Mouse (Mus musculus) spleen, adult 2 months (tissue): ENCODE data around the gene Robo1. TPM values are rescaled to one million over a fixed set of nuclear protein-coding genes. Genes with fewer than 3 reads are reported as not detected.

ENCODE experiments used
- DNase-seq, 2 experiments: peaks; one replicate each; pipeline versions ENCODE4 v3.0.0 to v3.0.0-alpha.2; 2012 to 2021; ENCODE audit warnings: low spot score in 2 of 2, low read depth in 1 of 2
- H3K27ac ChIP-seq: fragments of 200-500 bp; 2 replicates; pipeline ENCODE4 v1.5.1; 2012; ENCODE audit warnings: low read length, inconsistent platforms; ENCODE audit not compliant: insufficient read depth
- H3K27me3 ChIP-seq: fragments of 200-500 bp; 2 replicates; pipeline ENCODE4 v1.6.1; 2012; ENCODE audit warnings: mild to moderate bottlenecking, moderate library complexity, low read length, inconsistent platforms; ENCODE audit not compliant: control insufficient read depth, insufficient read depth
- H3K36me3 ChIP-seq: fragments of 200-500 bp; 2 replicates; pipeline ENCODE4 v1.6.1; 2012; ENCODE audit warnings: mild to moderate bottlenecking, low read length, inconsistent platforms; ENCODE audit not compliant: control insufficient read depth, insufficient read depth
- H3K4me1 ChIP-seq: fragments of 200-500 bp; 2 replicates; pipeline ENCODE4 v1.6.1; 2011; ENCODE audit warnings: inconsistent platforms; ENCODE audit not compliant: control insufficient read depth, insufficient read depth, insufficient read length
- H3K4me3 ChIP-seq: fragments of 200-500 bp; 2 replicates; pipeline ENCODE4 v1.5.1; 2011; ENCODE audit warnings: mild to moderate bottlenecking, inconsistent platforms; ENCODE audit not compliant: insufficient read depth, insufficient read length; ENCODE audit errors: extremely low read depth
- CTCF ChIP-seq: fragments of 200-500 bp; IDR thresholded peaks from 2 replicates; pipeline ENCODE4 v1.5.1; 2011; ENCODE audit warnings: mild to moderate bottlenecking, inconsistent platforms; ENCODE audit not compliant: insufficient read depth, insufficient read length, insufficient replicate concordance; ENCODE audit errors: extremely low read depth
- POLR2A ChIP-seq: fragments of 200-500 bp; IDR thresholded peaks from 2 replicates; pipeline ENCODE4 v1.6.1; 2011; ENCODE audit warnings: low read depth, low read length, inconsistent platforms
- WGBS: fragments of 180-500 bp; shearing (Covaris S2); methylation state at CpG from one replicate; pipeline ENCODE4 v1.1.7; 2018; 5-methylcytosine and 5-hydroxymethylcytosine counted together
- polyA plus RNA-seq: library from polyadenylated mRNA; depleted of rRNA; stranded (reverse); fragments of >200 nt; gene quantifications from 2 replicates; pipeline ENCODE4 v1.2.3, GENCODE M21; 2012

Gene Robo1
- polyA plus RNA-seq, 1 experiment: 1.4 TPM

DNA sequence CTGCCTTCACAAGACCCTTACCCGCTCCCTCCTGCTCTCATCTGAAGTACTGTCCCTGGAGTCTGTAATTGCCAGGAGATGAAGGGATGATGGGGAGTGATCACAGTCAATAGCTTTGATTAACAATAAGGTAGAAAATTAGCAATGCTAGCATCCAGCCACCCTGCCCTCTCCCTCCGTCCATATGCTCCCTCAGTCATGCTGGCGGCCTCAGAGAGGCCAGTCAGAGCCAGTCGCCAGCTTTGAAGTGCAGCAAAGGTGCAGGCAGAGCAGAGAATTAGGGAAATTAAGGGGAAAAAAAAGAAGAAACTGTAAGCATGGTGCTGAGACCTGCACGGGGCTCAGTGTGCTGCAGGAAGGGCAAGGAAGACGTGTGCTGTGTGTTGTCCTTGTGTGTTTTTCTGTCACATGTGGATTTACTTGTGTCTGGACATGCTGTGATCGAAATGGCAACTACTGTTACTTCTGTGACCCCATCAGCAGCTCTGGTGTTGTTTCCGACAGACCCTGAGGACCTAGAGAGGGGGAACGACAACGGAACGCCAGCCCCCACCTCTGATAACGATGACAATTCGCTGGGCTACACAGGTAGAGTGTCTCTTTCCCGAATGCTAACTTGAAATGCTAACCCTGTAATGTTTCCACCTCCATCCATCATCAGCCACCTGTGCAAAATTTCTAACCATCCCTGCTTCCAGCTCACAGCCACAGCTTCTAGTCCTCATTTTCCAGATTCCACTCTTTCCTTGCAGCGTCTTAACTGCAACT lies 255.3 kb downstream of the Robo1 start:
- no peak for DNase-seq
- 31% methylated on average over 15 of the region's 15 CpGs for WGBS

DNA sequence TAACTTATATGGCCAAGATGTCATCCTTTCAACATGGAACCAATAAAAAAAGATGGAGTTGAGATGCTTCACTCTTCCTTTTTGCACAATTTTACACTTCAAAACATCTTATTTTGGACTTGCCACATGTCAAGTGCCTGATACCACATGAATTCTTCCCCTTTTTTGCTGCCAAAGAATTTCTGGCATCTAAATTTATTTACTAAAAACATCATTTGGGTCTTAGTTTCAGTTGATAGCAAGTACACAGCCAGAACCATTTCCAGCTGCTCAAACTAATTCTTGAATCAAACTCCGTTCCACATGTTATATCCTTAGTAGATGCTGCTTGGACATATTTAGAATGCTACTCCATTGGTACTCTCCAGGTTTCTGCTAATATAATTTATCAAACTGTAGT lies 267.1 kb downstream of the Robo1 start:
- no peak for DNase-seq
- H3K36me3 ChIP-seq: no peaks in the 10 kb centered on the region
- TF ChIP-seq CTCF (no peak), POLR2A (no peak)
- no peak overlapping the region for H3K27ac ChIP-seq
- WGBS: 93% methylated on average over 1 of the region's 1 CpGs
- H3K4me1 ChIP-seq: no peaks in the 10 kb centered on the region
- no peaks in the 10 kb centered on the region for H3K27me3 ChIP-seq
- H3K4me3 ChIP-seq: no peak overlapping the region

More for the DNA sequence above, 255.3 kb downstream of the Robo1 start:
- Histone ChIP-seq H3K27me3 (no peaks in the 10 kb centered on the region), H3K36me3 (no peaks in the 10 kb centered on the region), H3K4me1 (no peaks in the 10 kb centered on the region), H3K4me3 (no peak overlapping the region), H3K27ac (no peak overlapping the region)
- TF ChIP-seq POLR2A (no peak), CTCF (no peak)

- H3K36me3 ChIP-seq: no peaks in the 10 kb centered on the region
- WGBS: 87% methylated on average over 7 of the region's 7 CpGs
- H3K27ac ChIP-seq: no peak overlapping the region
- H3K4me1 ChIP-seq: no peaks in the 10 kb centered on the region
- H3K27me3 ChIP-seq: no peaks in the 10 kb centered on the region
- no peak for DNase-seq
- no peak overlapping the region for H3K4me3 ChIP-seq
- TF ChIP-seq POLR2A (no peak), CTCF (no peak)
These were observed 268.9 kb downstream of the Robo1 start for GRCm38 (mm10) chr16:72576956-72577355.

- WGBS: 85% methylated on average over 11 of the region's 11 CpGs
- no peak for TF ChIP-seq POLR2A
- TF ChIP-seq CTCF: no peak
- Histone ChIP-seq H3K27me3 (no peaks in the 10 kb centered on the region), H3K4me3 (no peak overlapping the region), H3K27ac (no peak overlapping the region), H3K4me1 (no peaks in the 10 kb centered on the region), H3K36me3 (no peaks in the 10 kb centered on the region)
- no peak for DNase-seq
These were observed 276.5 kb downstream of the Robo1 start for GRCm38 (mm10) chr16:72584454-72585159.

DNA sequence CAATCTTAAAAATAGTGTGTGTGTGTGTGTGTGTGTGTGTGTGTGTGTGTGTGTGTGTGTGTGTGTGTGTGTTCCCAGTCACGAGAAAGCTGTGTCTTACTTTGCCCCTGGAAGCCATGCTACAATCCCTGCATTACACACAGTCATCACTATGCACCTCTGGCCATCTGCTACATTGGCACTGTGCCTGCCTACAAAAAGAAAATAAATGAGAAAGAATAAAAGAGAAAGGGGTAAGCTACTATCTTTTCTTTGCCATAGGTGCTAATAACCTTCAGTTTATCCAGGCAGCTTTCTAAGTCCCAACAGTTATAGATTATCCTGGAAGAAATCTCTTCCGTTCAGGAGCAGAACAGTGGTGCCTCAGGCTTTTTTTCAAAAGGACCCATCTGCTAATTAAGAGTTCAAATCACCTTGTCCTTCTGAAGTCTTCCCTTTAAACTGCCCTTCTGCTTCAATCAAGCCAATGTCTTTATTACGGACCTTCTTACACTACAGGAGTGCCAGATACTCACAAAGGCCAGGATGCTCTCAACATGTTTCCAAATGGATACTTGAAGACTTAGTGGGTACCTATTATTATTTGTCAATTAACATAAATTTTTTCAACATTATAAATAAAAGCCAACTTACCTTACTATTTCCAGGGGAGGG lies 277.2 kb downstream of the Robo1 start:
- no peak for TF ChIP-seq CTCF
- TF ChIP-seq POLR2A: no peak
- H3K27me3 ChIP-seq: no peaks in the 10 kb centered on the region
- H3K4me1 ChIP-seq: no peaks in the 10 kb centered on the region
- WGBS: 89% methylated on average over 3 of the region's 3 CpGs
- H3K36me3 ChIP-seq: no peaks in the 10 kb centered on the region
- no peak overlapping the region for H3K4me3 ChIP-seq
- DNase-seq: no peak
- no peak overlapping the region for H3K27ac ChIP-seq

DNA sequence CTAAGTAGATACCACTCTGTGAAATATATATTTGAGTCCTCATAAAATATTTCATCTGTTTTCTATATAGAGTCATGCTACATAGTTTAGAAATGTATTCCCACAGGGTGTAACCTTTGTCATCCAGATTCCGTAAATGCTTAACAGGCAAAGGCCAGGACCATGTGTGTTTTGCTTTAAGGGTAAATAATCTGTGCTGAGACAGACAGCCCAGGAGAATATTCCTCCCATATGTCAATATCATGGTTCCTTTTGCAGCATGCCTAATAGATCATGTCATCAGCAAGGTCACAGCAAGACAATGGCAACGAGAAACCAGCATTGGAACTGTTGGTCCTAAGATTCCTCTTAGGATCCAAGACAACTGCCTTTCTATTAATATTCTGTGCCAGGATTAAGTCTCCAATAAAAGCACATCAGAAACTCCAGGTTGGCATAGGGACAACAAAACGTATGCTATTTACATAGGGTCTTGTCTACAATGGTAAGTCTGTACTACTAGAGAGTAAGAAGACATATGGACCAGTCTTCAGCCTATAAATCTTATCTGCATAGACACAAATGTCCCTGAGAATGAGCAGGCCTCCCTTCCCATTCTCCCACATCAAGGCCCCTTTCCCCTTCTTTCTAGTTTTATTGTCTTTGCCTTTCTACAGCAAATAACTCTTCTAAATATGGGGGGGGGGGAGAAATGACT lies 279.4 kb downstream of the Robo1 start:
- Histone ChIP-seq H3K27me3 (no peaks in the 10 kb centered on the region), H3K36me3 (no peaks in the 10 kb centered on the region), H3K27ac (no peak overlapping the region), H3K4me1 (no peaks in the 10 kb centered on the region), H3K4me3 (no peak overlapping the region)
- DNase-seq: no peak
- no peak for TF ChIP-seq CTCF
- no peak for TF ChIP-seq POLR2A
- WGBS: 77% methylated on average over 3 of the region's 3 CpGs
